Mouse (Mus musculus) spleen, postnatal 10 days (tissue): ENCODE data around the gene Hcfc1.

Experiments used
- DNase-seq, 2 experiments: peaks; one replicate each; pipeline ENCODE4 v3.0.0; 2021 to 2022; ENCODE audit warnings: low spot score in 2 of 2

The Hcfc1 gene

GRCm38 (mm10) chrX:73942294-73942693, 23.9 kb downstream of the Hcfc1 start:
- no peak for DNase-seq

DNA sequence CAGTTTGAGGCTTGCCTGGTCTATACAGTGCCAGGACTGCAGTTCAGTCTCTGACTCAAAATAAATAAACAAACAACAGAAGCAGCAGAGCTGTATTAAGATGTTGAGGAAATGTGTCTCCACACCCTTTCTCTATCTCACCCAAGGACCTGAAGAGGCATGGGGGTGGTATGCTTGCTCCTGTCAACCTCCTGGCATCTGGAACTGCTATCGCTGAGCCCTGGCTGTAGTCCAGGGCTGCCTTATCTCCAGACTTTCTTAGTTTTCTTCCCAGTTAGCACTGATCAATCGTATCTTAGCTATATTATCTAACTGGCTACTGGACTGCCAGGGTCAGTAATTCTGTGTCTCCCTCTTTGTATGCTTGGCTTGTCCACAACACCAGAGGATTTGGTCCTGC, 24.3 kb downstream of the Hcfc1 start:
- DNase-seq: no peak

DNA sequence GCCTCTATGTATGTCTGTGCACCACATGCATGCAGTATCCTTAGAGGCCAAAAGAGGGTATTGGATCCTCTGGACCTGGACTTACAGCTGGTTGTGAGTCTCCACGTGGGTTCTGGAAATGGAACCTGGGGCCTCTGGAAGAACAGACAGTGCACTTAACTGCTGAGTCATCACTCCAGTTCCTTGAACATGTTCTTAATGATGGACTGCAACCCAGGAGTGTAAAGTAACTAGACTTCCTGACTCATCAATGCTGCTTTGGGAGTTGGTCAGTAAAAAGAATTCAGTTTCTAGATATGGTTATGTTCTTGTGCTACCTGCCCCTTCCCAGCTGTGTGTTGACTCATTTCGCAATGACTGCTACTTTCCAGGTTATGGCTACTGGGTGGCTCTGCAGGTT, 34.3 kb downstream of the Hcfc1 start:
- no peak for DNase-seq

DNA sequence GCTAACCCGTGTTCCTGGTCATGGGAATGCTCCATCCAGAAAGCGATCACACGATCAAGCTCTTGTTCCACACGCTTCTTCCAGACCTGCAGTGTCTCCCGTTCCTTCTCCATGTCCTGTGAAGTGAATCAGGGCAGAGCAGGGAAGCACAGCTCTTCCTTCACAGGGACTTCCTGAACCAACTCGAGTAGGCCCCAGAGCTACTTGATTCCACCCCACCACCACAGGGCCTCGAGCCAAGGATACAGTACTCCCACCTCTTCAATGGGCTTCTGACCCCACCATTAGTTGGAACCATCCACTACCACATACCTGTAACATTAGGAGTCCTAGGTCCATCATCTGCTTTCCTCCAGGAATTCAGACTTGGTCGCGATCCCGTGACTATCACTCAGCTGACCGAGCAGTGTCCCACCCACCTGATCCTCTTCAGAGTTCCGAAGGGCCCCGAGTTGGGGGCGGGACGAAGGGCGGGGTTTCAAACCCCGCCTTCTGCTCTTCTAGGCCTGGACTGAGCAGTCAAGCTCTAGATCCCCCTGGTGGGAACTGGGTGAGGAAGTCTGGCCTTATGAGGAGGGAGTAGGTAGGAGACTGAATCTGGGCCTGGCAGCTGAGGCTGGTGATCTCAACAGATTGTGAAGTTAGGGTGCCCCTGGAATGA, 35.6 kb downstream of the Hcfc1 start, which contains the start of gene Renbp:
TSS of gene Renbp (minus strand) at position 449 of the 661 bp plus-strand sequence.
- peak in 1 of 2 experiments; percentile 57 for DNase-seq

DNA sequence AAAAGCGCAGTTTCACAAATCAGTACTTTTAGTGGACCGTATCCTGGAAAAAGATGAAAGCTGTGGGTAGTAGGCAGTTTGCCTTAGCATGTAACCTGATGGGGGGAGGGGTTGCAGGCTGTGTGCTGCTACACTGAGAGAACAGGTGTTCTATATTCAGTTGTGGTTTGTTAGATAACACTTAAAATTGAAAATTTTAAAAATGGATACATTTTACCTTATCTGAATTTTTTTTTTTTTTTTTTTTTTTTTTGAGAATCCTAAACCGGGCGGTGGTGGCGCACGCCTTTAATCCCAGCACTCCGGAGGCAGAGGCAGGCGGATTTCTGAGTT, 43.6 kb downstream of the Hcfc1 start:
- no peak for DNase-seq

GRCm38 (mm10) chrX:73921823-73922549, 44.2 kb downstream of the Hcfc1 start, which contains the start of the genes Arhgap4 and Naa10:
Gene Arhgap4, minus strand, starts transcription at chrX:73921870.
Gene Naa10, minus strand, starts transcription at chrX:73921944.
- DNase-seq: peak; percentile 77 to 90

- DNase-seq: peak in 1 of 2 experiments; percentile 23
Observed at GRCm38 (mm10) chrX:73921285-73921822, 44.8 kb downstream of the Hcfc1 start.

DNA sequence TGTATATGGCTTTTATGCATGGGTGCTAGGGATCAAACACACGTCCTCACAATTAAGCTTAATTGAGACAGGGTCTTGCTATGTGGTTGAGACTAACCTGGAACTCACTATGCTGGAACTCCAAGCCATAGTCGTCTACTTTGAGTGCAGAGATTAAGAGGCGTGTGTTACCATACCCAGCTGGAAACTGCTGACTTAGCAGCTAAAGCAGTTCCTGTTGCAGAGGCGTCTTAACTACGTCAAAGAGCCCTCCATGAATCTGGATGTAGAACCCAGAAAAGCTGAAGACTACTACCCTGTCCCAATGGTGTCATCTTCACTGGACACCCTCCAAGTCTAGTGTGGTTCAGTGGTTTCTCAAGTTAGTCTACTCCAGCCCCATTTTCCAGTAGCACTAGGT, 47.5 kb downstream of the Hcfc1 start:
- DNase-seq: no peak

GRCm38 (mm10) chrX:73916945-73917344, 49.2 kb downstream of the Hcfc1 start:
- no peak for DNase-seq

GRCm38 (mm10) chrX:73914827-73915703, 51.1 kb downstream of the Hcfc1 start:
- DNase-seq: peak; percentile 54 to 89

DNA sequence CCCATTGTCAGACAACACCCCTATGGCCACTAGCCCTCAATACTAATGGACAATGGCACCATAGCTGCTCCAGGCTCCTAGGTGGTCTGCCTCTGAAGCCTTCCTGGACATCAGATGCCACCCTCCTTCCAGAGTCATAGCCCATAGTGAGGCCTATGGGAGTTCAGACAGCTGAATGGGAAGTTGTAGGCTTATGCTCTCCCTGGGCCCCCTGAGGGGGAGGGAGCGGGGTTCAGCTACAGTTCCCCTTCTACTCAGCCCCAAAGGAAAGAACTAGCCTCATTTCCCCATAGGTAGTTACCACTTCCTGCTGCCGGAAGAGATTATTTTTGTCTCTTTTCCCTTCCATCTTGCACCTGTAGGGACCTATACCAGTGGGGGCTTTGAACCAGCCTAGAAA, 54.6 kb downstream of the Hcfc1 start:
- DNase-seq: peak; percentile 26 to 55

DNA sequence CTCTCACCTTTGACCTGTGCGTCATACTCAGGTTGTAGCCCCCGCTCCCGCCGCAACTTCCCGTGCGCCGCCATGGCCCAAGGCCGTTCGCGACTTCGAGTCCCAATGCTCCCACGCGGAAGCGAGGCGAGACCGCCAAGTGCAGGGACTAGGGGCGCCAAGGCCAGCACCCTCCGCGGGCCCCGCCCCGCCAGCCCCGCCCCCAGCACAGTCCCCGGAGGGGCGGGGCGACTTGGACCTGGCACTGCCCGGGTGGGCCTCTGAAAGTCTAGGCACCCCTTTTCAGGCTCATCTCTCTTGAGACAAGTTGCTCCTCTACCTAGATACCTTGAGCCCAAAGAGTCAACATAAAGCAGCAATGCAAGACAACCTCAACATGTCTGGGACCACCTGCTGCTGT, 55.0 kb downstream of the Hcfc1 start:
- peak; percentile 54 to 68 for DNase-seq

GRCm38 (mm10) chrX:73910451-73910850, 55.7 kb downstream of the Hcfc1 start:
- DNase-seq: no peak

- DNase-seq: no peak
Observed at GRCm38 (mm10) chrX:73910049-73910448, 56.1 kb downstream of the Hcfc1 start.

- DNase-seq: no peak
Observed at GRCm38 (mm10) chrX:73897959-73898358, 68.2 kb downstream of the Hcfc1 start.

DNA sequence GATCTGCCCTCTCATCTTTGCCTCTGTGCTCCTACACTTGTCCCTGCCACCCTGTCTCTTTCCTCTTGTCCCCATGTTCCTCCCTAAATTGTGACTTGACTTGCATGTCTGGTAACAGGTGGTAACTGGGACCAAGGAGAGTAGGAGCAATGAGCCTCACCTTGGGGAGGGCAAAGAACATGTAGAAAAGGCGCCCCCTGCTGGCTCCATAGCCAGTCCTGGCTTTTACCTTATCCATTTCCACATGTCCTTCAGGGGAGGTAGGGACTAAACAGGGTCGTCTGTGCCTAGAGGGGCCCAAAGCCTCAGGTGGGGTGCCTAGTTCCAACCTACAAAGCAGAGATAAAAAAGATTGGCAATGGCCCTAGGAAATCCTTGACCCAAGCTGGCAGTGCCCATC, 70.4 kb downstream of the Hcfc1 start, which contains the start of gene L1cam:
TSS of gene L1cam (minus strand) at position 387 of the 400 bp plus-strand sequence.
- peak; percentile 36 to 74 for DNase-seq

GRCm38 (mm10) chrX:73892833-73893232, 73.3 kb downstream of the Hcfc1 start:
- DNase-seq: no peak
